Mouse (Mus musculus) megakaryocyte, embryonic 14.5 days (primary cell): ENCODE results near the gene Atxn7l1.

Source experiments
- FLI1 ChIP-seq: IDR thresholded peaks from 2 replicates; pipeline ENCODE4 v1.6.1; 2012; ENCODE audit warnings: low read length, inconsistent platforms, mixed read lengths
- GATA1 ChIP-seq: IDR thresholded peaks from 3 replicates; pipeline ENCODE4 v1.6.1; 2012; ENCODE audit warnings: mixed read lengths, low read length, inconsistent platforms, borderline replicate concordance

- TF ChIP-seq GATA1, result no peak
- no peak for TF ChIP-seq FLI1
Measured at GRCm38 (mm10) chr12:33201068-33201467, 53.6 kb downstream of the Atxn7l1 start.
